Mouse (Mus musculus) cerebellum, adult 9-10 months (tissue): ENCODE results near the gene Abhd16b.

Source experiments
- DNase-seq: peaks from one replicate; pipeline ENCODE4 v3.0.0; 2022

The Abhd16b gene

DNA sequence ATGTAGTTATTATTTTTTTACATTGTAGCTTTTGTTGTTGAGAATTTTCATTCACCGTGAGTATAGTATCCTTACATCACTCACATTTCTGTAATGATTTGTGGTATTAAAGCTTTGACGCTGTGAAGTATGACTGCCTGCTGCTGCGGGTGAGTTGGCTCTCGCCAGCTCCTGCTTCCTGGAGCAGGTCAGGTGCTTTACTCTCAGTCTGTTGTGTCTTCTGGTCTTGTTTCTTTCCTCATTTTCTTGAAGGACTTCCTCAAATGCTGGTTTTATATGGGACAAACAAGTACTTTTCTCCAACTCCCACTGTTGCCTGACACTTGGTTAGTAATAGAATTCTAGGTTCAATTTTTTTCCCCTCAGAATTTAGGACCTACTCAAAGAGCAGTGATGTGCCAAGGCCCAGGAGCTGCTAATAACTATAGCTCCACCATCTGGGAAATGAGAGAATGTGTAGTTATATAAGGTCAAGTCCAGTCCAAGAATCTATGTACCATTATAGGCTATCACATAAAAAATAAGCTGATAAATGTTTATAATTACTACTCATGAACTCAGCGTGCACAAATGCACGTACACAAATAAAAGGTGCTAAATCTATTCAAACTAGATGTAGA is 48.9 kb downstream of the Abhd16b start:
- DNase-seq: peak; percentile 72
